Mouse (Mus musculus): ENCODE measurements at regions not wholly inside any gene's neighbourhood (a gene's known extent, or its start where the extent isn't known, plus 50 kb on each side); places are given as distances from the start of the nearest gene placed in this dataset.

DNA sequence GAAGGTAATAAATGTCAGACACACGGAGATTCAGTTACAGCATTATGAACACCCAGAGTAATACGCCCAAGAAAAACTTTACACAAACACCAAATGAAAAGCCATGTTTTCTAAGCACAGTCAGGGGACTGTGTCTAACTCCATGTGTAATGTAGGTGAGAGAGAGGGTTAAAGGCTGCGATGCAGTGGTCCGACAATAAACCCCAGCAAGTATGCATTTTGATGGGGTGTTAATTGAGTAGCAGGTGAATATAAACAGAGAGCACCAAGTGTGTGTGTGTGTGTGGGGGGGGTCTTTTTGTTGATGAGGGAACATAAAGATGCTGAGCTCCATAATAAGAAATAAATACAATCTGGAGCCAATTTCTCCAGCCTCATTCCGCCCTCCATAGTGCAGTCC is 238.6 kb upstream of the Tmco5 start:
- Histone ChIP-seq H3K4me1 (ENCODE audit: insufficient read depth, low read length) (no peaks in the 10 kb centered on the region), H3K36me3 (ENCODE audit: insufficient read depth, low read length) (no peaks in the 10 kb centered on the region), H3K27ac (ENCODE audit: low read depth, low read length) (no peak overlapping the region), H3K4me3 (ENCODE audit: low read depth, low read length) (no peak overlapping the region), H3K4me2 (ENCODE audit: low read depth, low read length, poor library complexity, severe bottlenecking) (no peak overlapping the region), H3K27me3 (ENCODE audit: insufficient read depth, low read length) (no peaks in the 10 kb centered on the region), H3K9me3 (ENCODE audit: low read length) (no peaks in the 10 kb centered on the region), H3K9ac (replicated peaks; ENCODE audit: low read length, poor library complexity, severe bottlenecking) (no peak overlapping the region)
- no peak for TF ChIP-seq CTCF (IDR thresholded peaks at IDR 0.05)
- DNase-seq (ENCODE audit: low spot score), result no peak
- 85% methylated on average over 5 of the region's 5 CpGs for WGBS
- ATAC-seq (ENCODE audit: low FRiP score), result no peak

DNA sequence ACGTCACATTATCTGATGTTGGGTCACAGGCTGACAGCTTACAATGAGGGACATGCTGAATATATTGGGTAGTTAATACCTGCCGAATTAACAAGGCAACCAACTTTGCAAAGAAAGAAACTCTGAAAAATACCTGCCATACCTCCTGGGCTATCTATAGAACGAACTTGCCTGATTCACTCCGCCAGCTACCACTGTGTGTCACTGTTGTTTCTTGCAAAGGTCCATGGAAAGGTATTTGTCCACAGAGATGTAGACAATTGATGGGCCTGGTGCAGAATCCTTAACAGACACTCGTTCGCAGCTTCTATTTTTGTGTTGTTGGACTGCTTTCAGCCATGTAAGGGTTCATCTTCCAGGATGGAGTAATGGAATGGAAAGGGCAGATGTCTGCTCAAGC is 226.4 kb upstream of the Tmco5 start:
- DNase-seq (ENCODE audit: low spot score), result no peak

DNA sequence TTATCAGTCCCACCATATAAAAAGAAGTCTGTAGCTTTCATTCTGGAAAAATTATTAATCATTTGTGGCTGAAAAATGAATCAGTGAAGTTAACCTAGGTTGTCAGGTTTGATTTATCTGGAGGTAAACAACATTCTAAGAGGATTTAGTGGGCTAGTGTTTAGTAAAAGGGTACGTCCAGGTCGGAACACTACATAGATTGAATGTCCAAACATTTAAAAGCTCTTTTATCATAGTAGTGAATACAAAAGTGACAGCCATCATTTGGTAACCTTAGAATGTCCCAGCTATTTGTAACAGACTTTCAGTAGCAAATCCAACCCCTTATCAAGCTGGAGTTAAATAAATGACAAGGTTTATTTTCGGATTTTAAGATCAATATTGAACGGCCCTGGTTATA is 192.7 kb upstream of the Tmco5 start:
- H3K9me3 ChIP-seq (ENCODE audit: low read length), result no peaks in the 10 kb centered on the region
- no peak overlapping the region for H3K27ac ChIP-seq (ENCODE audit: low read depth, low read length)
- DNase-seq (ENCODE audit: low spot score) (no peak), ATAC-seq (ENCODE audit: low FRiP score) (no peak)
- WGBS, result 87% methylated on average over 4 of the region's 4 CpGs
- no peaks in the 10 kb centered on the region for H3K27me3 ChIP-seq (ENCODE audit: insufficient read depth, low read length)
- H3K4me1 ChIP-seq (ENCODE audit: insufficient read depth, low read length), result no peaks in the 10 kb centered on the region
- TF ChIP-seq CTCF (IDR thresholded peaks at IDR 0.05), result no peak
- H3K36me3 ChIP-seq (ENCODE audit: insufficient read depth, low read length), result no peaks in the 10 kb centered on the region
- no peak overlapping the region for H3K4me3 ChIP-seq (ENCODE audit: low read depth, low read length)
- H3K9ac ChIP-seq (replicated peaks; ENCODE audit: low read length, poor library complexity, severe bottlenecking), result no peak overlapping the region
- H3K4me2 ChIP-seq (ENCODE audit: low read depth, low read length, poor library complexity, severe bottlenecking), result no peak overlapping the region

More for the DNA sequence above, 226.4 kb upstream of the Tmco5 start:
- Histone ChIP-seq H3K4me1 (ENCODE audit: insufficient read depth, low read length) (no peaks in the 10 kb centered on the region), H3K27ac (ENCODE audit: low read depth, low read length) (no peak overlapping the region), H3K27me3 (ENCODE audit: insufficient read depth, low read length) (no peaks in the 10 kb centered on the region), H3K9me3 (ENCODE audit: low read length) (no peaks in the 10 kb centered on the region), H3K36me3 (ENCODE audit: insufficient read depth, low read length) (no peaks in the 10 kb centered on the region), H3K9ac (replicated peaks; ENCODE audit: low read length, poor library complexity, severe bottlenecking) (no peak overlapping the region), H3K4me2 (ENCODE audit: low read depth, low read length, poor library complexity, severe bottlenecking) (no peak overlapping the region), H3K4me3 (ENCODE audit: low read depth, low read length) (no peak overlapping the region)
- ATAC-seq (ENCODE audit: low FRiP score), result no peak
- TF ChIP-seq CTCF (IDR thresholded peaks at IDR 0.05), result peak; percentile 60
- WGBS, result 82% methylated on average over 6 of the region's 6 CpGs

DNA sequence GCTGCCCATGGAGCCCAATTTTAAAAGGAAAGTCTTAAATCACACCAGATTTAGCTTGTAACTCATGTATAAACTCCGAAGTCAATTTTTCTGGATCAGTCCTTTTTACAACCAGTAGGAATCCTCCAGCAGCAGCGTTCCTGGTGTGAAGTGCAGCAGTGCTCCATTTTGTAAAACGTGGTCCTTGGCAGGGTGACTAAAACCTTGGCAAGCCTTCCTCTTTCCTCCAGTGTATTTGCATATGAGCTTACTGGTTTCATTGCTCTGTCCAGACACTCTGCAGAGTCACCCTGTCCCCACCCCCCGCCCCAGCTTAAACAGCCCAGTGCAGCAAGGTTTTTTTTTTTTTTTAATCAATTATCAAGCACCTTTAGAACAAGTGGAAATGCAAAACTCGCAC is 180.9 kb upstream of the Tmco5 start:
- no peak overlapping the region for H3K9ac ChIP-seq (replicated peaks; ENCODE audit: low read length, poor library complexity, severe bottlenecking)
- 53% methylated on average over 5 of the region's 5 CpGs for WGBS
- TF ChIP-seq CTCF (IDR thresholded peaks at IDR 0.05), result no peak
- no peak for ATAC-seq (ENCODE audit: low FRiP score)
- peak; percentile 57 for DNase-seq (ENCODE audit: low spot score)
- no peaks in the 10 kb centered on the region for H3K4me1 ChIP-seq (ENCODE audit: insufficient read depth, low read length)
- no peaks in the 10 kb centered on the region for H3K27me3 ChIP-seq (ENCODE audit: insufficient read depth, low read length)
- H3K4me3 ChIP-seq (ENCODE audit: low read depth, low read length), result no peak overlapping the region
- no peak overlapping the region for H3K4me2 ChIP-seq (ENCODE audit: low read depth, low read length, poor library complexity, severe bottlenecking)
- H3K27ac ChIP-seq (ENCODE audit: low read depth, low read length), result no peak overlapping the region
- H3K36me3 ChIP-seq (ENCODE audit: insufficient read depth, low read length), result no peaks in the 10 kb centered on the region
- no peaks in the 10 kb centered on the region for H3K9me3 ChIP-seq (ENCODE audit: low read length)

DNA sequence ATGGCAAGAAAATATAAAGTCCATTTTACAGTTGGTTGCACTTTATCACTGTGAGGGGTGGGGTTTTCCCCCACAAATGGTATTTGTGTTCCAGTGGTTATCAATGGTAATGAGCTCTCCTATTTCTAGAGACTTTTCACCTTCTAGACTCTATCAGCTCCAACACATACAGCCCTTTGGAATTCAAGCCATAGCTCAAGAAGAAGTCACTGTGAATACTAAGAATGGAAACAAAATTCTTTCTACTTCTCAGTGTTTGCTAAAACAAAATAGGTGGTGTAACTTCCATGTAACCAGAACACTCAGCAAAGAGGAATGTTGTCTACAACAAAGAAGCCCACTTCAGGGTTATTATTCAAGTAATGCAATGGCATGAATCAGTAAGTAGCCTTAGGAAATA is 173.8 kb upstream of the Tmco5 start:
- Histone ChIP-seq H3K9me3 (ENCODE audit: low read length) (no peaks in the 10 kb centered on the region), H3K27me3 (ENCODE audit: insufficient read depth, low read length) (no peaks in the 10 kb centered on the region), H3K4me1 (ENCODE audit: insufficient read depth, low read length) (no peaks in the 10 kb centered on the region), H3K4me2 (ENCODE audit: low read depth, low read length, poor library complexity, severe bottlenecking) (no peak overlapping the region), H3K27ac (ENCODE audit: low read depth, low read length) (no peak overlapping the region), H3K4me3 (ENCODE audit: low read depth, low read length) (no peak overlapping the region), H3K9ac (replicated peaks; ENCODE audit: low read length, poor library complexity, severe bottlenecking) (no peak overlapping the region), H3K36me3 (ENCODE audit: insufficient read depth, low read length) (no peaks in the 10 kb centered on the region)
- no peak for TF ChIP-seq CTCF (IDR thresholded peaks at IDR 0.05)
- DNase-seq (ENCODE audit: low spot score), result no peak
- ATAC-seq (ENCODE audit: low FRiP score), result no peak

DNA sequence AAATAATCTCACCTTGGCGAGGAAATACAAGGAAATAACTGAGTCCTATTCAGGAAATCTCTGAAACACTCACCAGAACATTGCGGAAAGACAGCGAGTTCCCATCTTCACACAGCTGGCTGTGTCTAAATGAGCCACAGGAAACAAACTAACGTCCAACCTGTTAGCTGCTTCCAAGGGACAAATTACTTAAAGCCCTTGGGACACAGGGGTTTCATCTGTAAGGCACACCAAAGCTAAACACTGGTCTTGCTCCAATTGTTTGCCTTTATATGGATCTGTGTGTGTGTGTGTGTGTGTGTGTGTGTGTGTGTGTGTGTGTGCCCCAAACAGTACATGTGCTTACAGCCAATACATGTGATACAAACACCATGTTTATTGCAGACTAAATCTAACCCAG is 168.9 kb upstream of the Tmco5 start:
- H3K27ac ChIP-seq (ENCODE audit: low read depth, low read length), result no peak overlapping the region
- H3K4me2 ChIP-seq (ENCODE audit: low read depth, low read length, poor library complexity, severe bottlenecking), result no peak overlapping the region
- DNase-seq (ENCODE audit: low spot score) (no peak), ATAC-seq (ENCODE audit: low FRiP score) (no peak)
- H3K36me3 ChIP-seq (ENCODE audit: insufficient read depth, low read length), result no peaks in the 10 kb centered on the region
- no peaks in the 10 kb centered on the region for H3K9me3 ChIP-seq (ENCODE audit: low read length)
- no peak overlapping the region for H3K4me3 ChIP-seq (ENCODE audit: low read depth, low read length)
- no peaks in the 10 kb centered on the region for H3K4me1 ChIP-seq (ENCODE audit: insufficient read depth, low read length)
- no peak for TF ChIP-seq CTCF (IDR thresholded peaks at IDR 0.05)
- H3K27me3 ChIP-seq (ENCODE audit: insufficient read depth, low read length), result no peaks in the 10 kb centered on the region
- WGBS, result 69% methylated on average over 4 of the region's 4 CpGs
- no peak overlapping the region for H3K9ac ChIP-seq (replicated peaks; ENCODE audit: low read length, poor library complexity, severe bottlenecking)
